Mouse (Mus musculus) lung, embryonic 14.5 days (tissue): Measurements from ENCODE around the gene Psap. TPM values are rescaled to one million over a fixed set of nuclear protein-coding genes. Genes with fewer than 3 reads are reported as not detected.

Experiments
- ATAC-seq: fragments of 200-750 bp; cut with Nextera tagmentation; 2 replicates; pipeline ENCODE4 v1.8.0; 2017; ENCODE audit warnings: mild to moderate bottlenecking, moderate TSS enrichment, moderate library complexity; ENCODE audit not compliant: insufficient read depth
- DNase-seq: peaks from one replicate; pipeline ENCODE4 v3.0.0-alpha.2; 2015
- H3K27ac ChIP-seq: fragments of 300-500 bp; sonication (generic); 2 replicates; pipeline ENCODE4 v1.5.1; 2014; ENCODE audit warnings: low read depth, mild to moderate bottlenecking, moderate library complexity
- H3K27me3 ChIP-seq: fragments of 300-500 bp; sonication (generic); 2 replicates; pipeline ENCODE4 v1.6.1; 2014; ENCODE audit warnings: low read length, control low read depth; ENCODE audit not compliant: insufficient read depth
- H3K36me3 ChIP-seq: fragments of 300-500 bp; sonication (generic); 2 replicates; pipeline ENCODE4 v1.6.1; 2014; ENCODE audit warnings: control low read depth; ENCODE audit not compliant: insufficient read depth
- H3K4me1 ChIP-seq: fragments of 300-500 bp; sonication (generic); 2 replicates; pipeline ENCODE4 v1.6.1; 2014; ENCODE audit warnings: antibody characterized with exemption, control low read depth; ENCODE audit not compliant: insufficient read depth
- H3K4me2 ChIP-seq: fragments of 300-500 bp; sonication (generic); 2 replicates; pipeline ENCODE4 v1.6.1; 2014; ENCODE audit warnings: mild to moderate bottlenecking
- H3K4me3 ChIP-seq: fragments of 300-500 bp; sonication (generic); 2 replicates; pipeline ENCODE4 v1.5.1; 2014; ENCODE audit warnings: low read depth, low read length
- H3K9ac ChIP-seq: fragments of 300-500 bp; sonication (generic); 2 replicates; pipeline ENCODE4 v1.6.1; 2014
- H3K9me3 ChIP-seq: fragments of 300-500 bp; sonication (generic); 2 replicates; pipeline ENCODE4 v1.6.1; 2016; ENCODE audit warnings: low read depth, low read length, control low read depth
- CTCF ChIP-seq: IDR thresholded peaks from 2 replicates; pipeline ENCODE4 v1.5.1; 2016; ENCODE audit warnings: antibody characterized with exemption, low read depth
- WGBS: fragments of 180-500 bp; shearing (Covaris S2); extraction: QIAGEN DNeasy Blood & Tissue Kit; methylation state at CpG from one replicate; pipeline ENCODE4 v1.1.7; 2014; 5-methylcytosine and 5-hydroxymethylcytosine counted together
- polyA plus RNA-seq: library from polyadenylated mRNA; unstranded; fragments of >200 nt; fragmentation: Nextera tagmentation; extraction: Ambion mirVana; gene quantifications from 2 replicates; pipeline ENCODE4 v1.2.1, GENCODE M21; 2014

Gene Psap
- polyA plus RNA-seq, 1 experiment from 2014 or later: 73.5 TPM

GRCm38 (mm10) chr10:60334583-60334982, 57.2 kb downstream of the Psap start:
- H3K36me3 ChIP-seq: no peaks in the 10 kb centered on the region
- H3K4me3 ChIP-seq: no peak overlapping the region
- no peak overlapping the region for H3K4me2 ChIP-seq
- no peaks in the 10 kb centered on the region for H3K27me3 ChIP-seq
- H3K9ac ChIP-seq: no peak overlapping the region
- no peak for TF ChIP-seq CTCF
- no peak for DNase-seq
- peaks cover 6% of the 10 kb centered on the region for H3K4me1 ChIP-seq
- no peak for ATAC-seq
- 50% methylated on average over 7 of the region's 7 CpGs for WGBS
- H3K27ac ChIP-seq: no peak overlapping the region
- no peaks in the 10 kb centered on the region for H3K9me3 ChIP-seq

GRCm38 (mm10) chr10:60335021-60335420, 57.6 kb downstream of the Psap start:
- 87% methylated on average over 4 of the region's 4 CpGs for WGBS
- Histone ChIP-seq H3K36me3 (no peaks in the 10 kb centered on the region), H3K4me2 (no peak overlapping the region), H3K27me3 (no peaks in the 10 kb centered on the region), H3K9me3 (no peaks in the 10 kb centered on the region), H3K4me1 (peaks cover 2% of the 10 kb centered on the region), H3K4me3 (no peak overlapping the region), H3K9ac (no peak overlapping the region), H3K27ac (no peak overlapping the region)
- no peak for ATAC-seq
- no peak for TF ChIP-seq CTCF
- DNase-seq: no peak

GRCm38 (mm10) chr10:60341528-60341927, 64.1 kb downstream of the Psap start:
- H3K27me3 ChIP-seq: no peaks in the 10 kb centered on the region
- DNase-seq (no peak), ATAC-seq (no peak)
- no peaks in the 10 kb centered on the region for H3K9me3 ChIP-seq
- 66% methylated on average over 9 of the region's 9 CpGs for WGBS
- TF ChIP-seq CTCF: no peak
- H3K9ac ChIP-seq: no peak overlapping the region
- H3K27ac ChIP-seq: no peak overlapping the region
- H3K36me3 ChIP-seq: no peaks in the 10 kb centered on the region
- peaks cover 3% of the 10 kb centered on the region; the same call in 1 of the 2 replicates for H3K4me1 ChIP-seq
- H3K4me3 ChIP-seq: no peak overlapping the region
- no peak overlapping the region for H3K4me2 ChIP-seq

- Histone ChIP-seq H3K9ac (no peak overlapping the region), H3K27me3 (no peaks in the 10 kb centered on the region), H3K36me3 (no peaks in the 10 kb centered on the region), H3K4me2 (no peak overlapping the region), H3K4me1 (peaks cover 19% of the 10 kb centered on the region; the same call in 1 of the 2 replicates), H3K27ac (no peak overlapping the region), H3K4me3 (no peak overlapping the region), H3K9me3 (no peaks in the 10 kb centered on the region)
- ATAC-seq (no peak), DNase-seq (no peak)
- WGBS: 76% methylated on average over 3 of the region's 3 CpGs
- no peak for TF ChIP-seq CTCF
Observed at GRCm38 (mm10) chr10:60344111-60344510, 66.7 kb downstream of the Psap start.

GRCm38 (mm10) chr10:60346056-60346455, 68.6 kb downstream of the Psap start:
- TF ChIP-seq CTCF: no peak
- 75% methylated on average over 4 of the region's 4 CpGs for WGBS
- Histone ChIP-seq H3K9ac (no peak overlapping the region), H3K27ac (no peak overlapping the region), H3K4me1 (peaks cover 29% of the 10 kb centered on the region), H3K36me3 (no peaks in the 10 kb centered on the region), H3K9me3 (no peaks in the 10 kb centered on the region), H3K4me2 (peak overlapping the region; percentile 70), H3K4me3 (no peak overlapping the region), H3K27me3 (no peaks in the 10 kb centered on the region)
- no peak for ATAC-seq
- DNase-seq: no peak

- TF ChIP-seq CTCF: peak; percentile 61
- Histone ChIP-seq H3K36me3 (no peaks in the 10 kb centered on the region), H3K27me3 (no peaks in the 10 kb centered on the region), H3K4me1 (peaks cover 35% of the 10 kb centered on the region), H3K4me3 (peak within 1 kb of the TSS; percentile 48), H3K4me2 (peak within 1 kb of the TSS; percentile 70), H3K9me3 (no peaks in the 10 kb centered on the region), H3K27ac (peak within 1 kb of the TSS; percentile 72), H3K9ac (peak within 1 kb of the TSS; percentile 62)
- WGBS: under 1% methylated on average over 37 of the region's 37 CpGs
- peak; percentile 48 for ATAC-seq
- DNase-seq: peak; percentile 88
Observed at GRCm38 (mm10) chr10:60346701-60347405, 69.4 kb downstream of the Psap start, which contains the start of gene Vsir. Vsir (plus strand) TSS chr10:60346851.

- DNase-seq: no peak
- no peak overlapping the region for H3K9ac ChIP-seq
- peak overlapping the region; percentile 48 for H3K4me3 ChIP-seq
- no peak overlapping the region; the same call in 1 of the 2 replicates for H3K27ac ChIP-seq
- H3K9me3 ChIP-seq: no peaks in the 10 kb centered on the region
- peaks cover 41% of the 10 kb centered on the region for H3K4me1 ChIP-seq
- 48% methylated on average over 9 of the region's 9 CpGs for WGBS
- no peak for ATAC-seq
- no peak for TF ChIP-seq CTCF
- peak overlapping the region; percentile 70 for H3K4me2 ChIP-seq
- no peaks in the 10 kb centered on the region for H3K27me3 ChIP-seq
- H3K36me3 ChIP-seq: no peaks in the 10 kb centered on the region
Observed at GRCm38 (mm10) chr10:60347768-60348610, 70.6 kb downstream of the Psap start.
